Mouse (Mus musculus): ENCODE results near the gene Cldn5. TPM values are rescaled to one million over a fixed set of nuclear protein-coding genes. Genes with fewer than 3 reads are reported as not detected.

Cldn5 gene
- 121 and 165 TPM in 2 replicates for polyA plus RNA-seq (2021; fragmentation: Nextera tagmentation)
- long read RNA-seq, experiment 1, transcript Cldn5-201 (1 exons, 1,416 nt): major isoform, 314 of 315 reads
- long read RNA-seq, experiment 1, partial matches to known transcripts: 0 of 315 reads
- long read RNA-seq, experiment 1, other reads (novel, unspliced or antisense): 1 of 315 reads
- long read RNA-seq, experiment 2, transcript Cldn5-201 (1 exons, 1,416 nt): major isoform, 735 of 735 reads
- long read RNA-seq, experiment 2, partial matches to known transcripts: 0 of 735 reads
- long read RNA-seq, experiment 2, other reads (novel, unspliced or antisense): 0 of 735 reads

DNA sequence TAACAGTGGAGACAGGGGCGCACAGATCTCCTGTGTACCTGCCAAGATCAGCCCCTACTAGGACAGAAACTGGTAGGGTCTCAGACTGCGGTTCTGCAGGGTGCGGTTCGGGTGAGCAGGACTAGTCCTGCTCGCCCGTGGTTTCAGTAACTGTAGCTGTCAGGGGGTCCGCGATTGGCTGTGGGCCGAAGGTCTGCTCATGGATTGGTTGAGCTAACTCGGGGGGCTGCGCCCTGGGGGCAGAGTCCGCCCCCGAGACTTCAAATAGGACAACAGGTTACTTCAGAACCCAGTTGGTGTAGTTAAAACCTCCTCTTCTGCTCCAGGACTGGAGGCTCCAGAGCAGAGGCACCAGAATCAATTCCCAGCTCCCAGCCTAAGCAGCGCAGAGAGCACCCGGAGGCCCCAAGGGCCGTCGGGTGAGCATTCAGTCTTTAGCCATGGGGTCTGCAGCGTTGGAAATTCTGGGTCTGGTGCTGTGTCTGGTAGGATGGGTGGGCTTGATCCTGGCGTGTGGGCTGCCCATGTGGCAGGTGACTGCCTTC is at the start of gene Cldn5:
Cldn5 (plus strand) TSS at position 292 of the 545 bp plus-strand sequence.

DNA sequence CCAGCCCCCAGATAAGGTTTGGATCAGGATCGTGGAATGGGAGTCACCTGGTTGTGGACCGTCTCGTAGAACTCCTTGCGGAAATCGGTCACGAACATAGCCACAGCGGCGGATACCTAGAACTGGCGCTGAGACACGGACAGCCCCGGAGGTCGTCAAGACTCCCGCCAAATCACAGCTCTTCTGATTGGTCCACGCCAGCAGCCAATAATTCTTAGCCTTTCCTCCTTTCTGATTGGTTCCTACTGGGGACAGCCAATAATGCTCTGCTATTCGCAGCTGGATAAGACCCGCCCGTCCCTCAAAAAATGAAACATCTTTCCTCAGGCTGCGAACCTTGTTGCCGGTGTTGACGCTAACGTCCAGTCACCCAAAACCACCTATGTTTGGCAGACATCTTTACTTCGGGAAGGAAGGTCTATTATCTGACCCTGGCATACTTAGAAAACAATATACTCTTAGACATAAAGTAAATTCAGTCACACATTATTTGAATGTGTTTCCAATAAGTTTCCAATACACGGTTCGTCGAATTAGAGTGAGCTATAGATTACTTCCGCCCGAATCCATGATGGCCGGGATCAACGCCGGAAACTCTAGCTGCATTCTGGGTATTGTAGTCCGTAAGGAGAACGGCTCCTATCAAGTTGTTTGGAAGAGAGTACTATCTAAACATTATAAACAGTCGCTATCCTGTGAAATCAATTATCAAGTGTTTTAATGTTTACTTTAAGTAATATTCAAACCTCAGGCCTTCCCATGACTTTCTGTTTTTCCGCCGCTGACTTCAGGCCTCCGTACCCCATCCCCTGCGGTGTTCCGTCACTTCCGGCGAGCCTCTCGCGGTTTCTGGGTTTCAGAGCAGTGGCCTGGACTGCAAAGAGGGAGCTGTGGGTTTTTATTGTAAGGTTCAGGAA is 35.1 kb downstream of the Cldn5 start, which contains the start of the genes Ufd1 and Cdc45:
Ufd1 (plus strand) TSS at position 312 of the 917 bp plus-strand sequence.
Cdc45 (minus strand) TSS at position 520 of the 917 bp plus-strand sequence.

Other genes with a start within 250 kb of the Cldn5 start
- gene Tbx1, start 186.2 kb upstream of the Cldn5 start, polyA plus RNA-seq (2021; fragmentation: Nextera tagmentation): 0.78 and 1.8 TPM in 2 replicates
- gene Gp1bb, start 154.4 kb upstream of the Cldn5 start, polyA plus RNA-seq (2021; fragmentation: Nextera tagmentation): 0.34 and 0.36 TPM in 2 replicates
- 29.1 and 41.2 TPM in 2 replicates for gene Gm49601, start 150.4 kb upstream of the Cldn5 start, polyA plus RNA-seq (2021; fragmentation: Nextera tagmentation)
- 64.3 and 86.6 TPM in 2 replicates for gene Sept5, start 146.9 kb upstream of the Cldn5 start, polyA plus RNA-seq (2021; fragmentation: Nextera tagmentation)
- 78.7 and 83.0 TPM in 2 replicates for gene Ufd1, start 34.9 kb downstream of the Cldn5 start, polyA plus RNA-seq (2021; fragmentation: Nextera tagmentation)
- gene Cdc45, start 35.1 kb downstream of the Cldn5 start, polyA plus RNA-seq (2021; fragmentation: Nextera tagmentation): 1.9 TPM in 2 replicates
- gene 2510002D24Rik, start 59.7 kb downstream of the Cldn5 start, polyA plus RNA-seq (2021; fragmentation: Nextera tagmentation): 41.7 and 42.0 TPM in 2 replicates
- 0.19 TPM in 1 of 2 replicates, not detected in the other for gene Gm28539, start 59.7 kb downstream of the Cldn5 start, polyA plus RNA-seq (2021; fragmentation: Nextera tagmentation)
- 87.0 and 88.9 TPM in 2 replicates for gene Mrpl40, start 100.0 kb downstream of the Cldn5 start, polyA plus RNA-seq (2021; fragmentation: Nextera tagmentation)
- gene Hira, start 100.2 kb downstream of the Cldn5 start, polyA plus RNA-seq (2021; fragmentation: Nextera tagmentation): 8.3 and 12.5 TPM in 2 replicates

Measured in layer of hippocampus, adult 6 months (tissue).